ENCODE assay signal across 8 mouse cellular contexts in the genomic region with DNA sequence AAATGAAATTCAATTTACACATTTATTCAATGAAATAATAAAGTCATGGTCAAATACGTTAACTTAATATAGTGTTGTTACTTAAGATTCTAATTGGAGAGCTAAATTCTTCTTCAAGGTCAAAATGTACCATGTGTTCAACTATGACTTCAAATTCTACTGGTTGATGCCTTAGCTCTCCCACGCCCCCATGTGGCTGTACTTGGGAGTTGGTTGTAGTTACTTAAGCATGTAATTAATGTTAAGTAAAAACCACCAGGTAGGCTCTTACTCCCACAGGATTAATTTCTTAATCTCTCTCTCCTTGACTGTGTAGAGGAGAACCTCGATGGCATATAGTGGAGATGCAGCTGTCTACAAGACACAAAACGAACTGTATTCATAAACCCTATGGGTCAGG.
DNase-seq lines count a peak whose midpoint lies in the region; ATAC-seq and TF ChIP-seq lines count a peak whose summit lies in the region.
"Had no signal": no experiment of that assay in that cellular context is flagged by ENCODE, and none has a peak within 500 bp of the region (broad histone marks: within the 10 kb centered on the region; RNA-seq: fewer than 3 reads in every experiment).

No protein-coding gene starts in this region.

- H3K4me1 ChIP-seq in limb, embryonic 11.5 days (ENCODE audit: control insufficient read depth, insufficient read depth, low read length): no peaks in the 10 kb centered on the region
- no peaks in the 10 kb centered on the region for H3K4me1 ChIP-seq in limb, embryonic 10.5 days
- H3K4me1 ChIP-seq in limb, embryonic 14.5 days (ENCODE audit: control insufficient read depth, insufficient read depth, low read length): no peaks in the 10 kb centered on the region
- H3K4me1 ChIP-seq in heart, embryonic 12.5 days (replicated peaks): no peaks in the 10 kb centered on the region
- H3K4me1 ChIP-seq: lung, embryonic 15.5 days had no signal

- no peak for TF ChIP-seq POLR2A in limb, embryonic 14.5 days (IDR thresholded peaks at IDR 0.05; ENCODE audit: borderline replicate concordance, extremely low read depth, insufficient read depth, insufficient read length)

- H3K27me3 ChIP-seq in limb, embryonic 11.5 days (ENCODE audit: control insufficient read depth, insufficient read depth, low read length): no peaks in the 10 kb centered on the region
- no peaks in the 10 kb centered on the region for H3K27me3 ChIP-seq in limb, embryonic 10.5 days (ENCODE audit: low read depth, poor library complexity, severe bottlenecking)
- H3K27me3 ChIP-seq in limb, embryonic 14.5 days (ENCODE audit: control insufficient read depth, insufficient read depth, low read length): no peaks in the 10 kb centered on the region
- no peaks in the 10 kb centered on the region for H3K27me3 ChIP-seq in heart, embryonic 12.5 days (replicated peaks)
- H3K27me3 ChIP-seq: lung, embryonic 15.5 days had no signal

- H3K9me3 ChIP-seq in limb, embryonic 11.5 days (ENCODE audit: control insufficient read depth, low read length): no peaks in the 10 kb centered on the region
- no peaks in the 10 kb centered on the region for H3K9me3 ChIP-seq in limb, embryonic 10.5 days (replicated peaks)
- H3K9me3 ChIP-seq in limb, embryonic 14.5 days (ENCODE audit: control insufficient read depth, low read length): no peaks in the 10 kb centered on the region
- H3K9me3 ChIP-seq in heart, embryonic 12.5 days (replicated peaks): no peaks in the 10 kb centered on the region
- H3K9me3 ChIP-seq: lung, embryonic 15.5 days had no signal

- H3K27ac ChIP-seq in limb, embryonic 11.5 days (replicated peaks; ENCODE audit: low read depth, low read length): no peak overlapping the region
- H3K27ac ChIP-seq in limb, embryonic 10.5 days: no peak overlapping the region
- H3K27ac ChIP-seq in limb, embryonic 14.5 days (replicated peaks; ENCODE audit: low read depth, low read length): no peak overlapping the region
- H3K27ac ChIP-seq in heart, embryonic 12.5 days (ENCODE audit: poor library complexity, severe bottlenecking): no peak overlapping the region
- H3K27ac ChIP-seq: lung, embryonic 15.5 days had no signal

- no peak overlapping the region for H3K4me3 ChIP-seq in limb, embryonic 11.5 days (ENCODE audit: low read depth, low read length)
- H3K4me3 ChIP-seq in limb, embryonic 10.5 days: no peak overlapping the region
- no peak overlapping the region for H3K4me3 ChIP-seq in limb, embryonic 14.5 days (replicated peaks; ENCODE audit: low read length)
- H3K4me3 ChIP-seq in heart, embryonic 12.5 days: no peak overlapping the region
- H3K4me3 ChIP-seq: lung, embryonic 15.5 days had no signal

- ATAC-seq in limb, embryonic 11.5 days (ENCODE audit: insufficient number of reproducible peaks, low FRiP score, low TSS enrichment, low read depth): no peak
- no peak for ATAC-seq in limb, embryonic 14.5 days (ENCODE audit: low FRiP score, low read depth)
- no peak for ATAC-seq in heart, embryonic 12.5 days (ENCODE audit: insufficient number of reproducible peaks, low FRiP score)

- H3K9ac ChIP-seq in limb, embryonic 11.5 days (ENCODE audit: low read length): no peak overlapping the region
- H3K9ac ChIP-seq in limb, embryonic 14.5 days (ENCODE audit: low read depth, low read length, severe bottlenecking): no peak overlapping the region
- no peak overlapping the region for H3K9ac ChIP-seq in heart, embryonic 12.5 days
- H3K9ac ChIP-seq: lung, embryonic 15.5 days had no signal

- DNase-seq in limb, embryonic 11.5 days (ENCODE audit: low spot score): peak; percentile 26
- DNase-seq in limb, embryonic 10.5 days (ENCODE audit: low spot score): no peak
- peak; percentile 60 for DNase-seq in ZHBTc4 (ENCODE audit: low read depth, low spot score)
- peak; percentile 8 for DNase-seq in c-Kit-positive CD71-negative TER-119-negative erythroid progenitor cells, embryonic 14.5 days (ENCODE audit: low read depth)
- DNase-seq in limb, embryonic 14.5 days (ENCODE audit: low spot score): peak; percentile 5
- DNase-seq in frontal cortex, adult 2 months (ENCODE audit: extremely low spot score in 1 of 2, low spot score in 1 of 2): no peak

- WGBS in limb, embryonic 11.5 days: 57% methylated on average over 4 of the region's 4 CpGs
- WGBS in limb, embryonic 10.5 days: 52% methylated on average over 4 of the region's 4 CpGs
- 60% methylated on average over 4 of the region's 4 CpGs for WGBS in limb, embryonic 14.5 days
- 53% methylated on average over 4 of the region's 4 CpGs for WGBS in heart, embryonic 12.5 days

- H3K36me3 ChIP-seq in limb, embryonic 11.5 days (ENCODE audit: control insufficient read depth, insufficient read depth, low read length): no peaks in the 10 kb centered on the region
- no peaks in the 10 kb centered on the region for H3K36me3 ChIP-seq in limb, embryonic 10.5 days
- no peaks in the 10 kb centered on the region for H3K36me3 ChIP-seq in limb, embryonic 14.5 days (ENCODE audit: control insufficient read depth, insufficient read depth, low read length)
- no peaks in the 10 kb centered on the region for H3K36me3 ChIP-seq in heart, embryonic 12.5 days
- H3K36me3 ChIP-seq: lung, embryonic 15.5 days had no signal

- no peak overlapping the region for H3K4me2 ChIP-seq in limb, embryonic 11.5 days (ENCODE audit: low read depth, severe bottlenecking)
- H3K4me2 ChIP-seq in limb, embryonic 14.5 days (replicated peaks; ENCODE audit: low read depth, low read length, severe bottlenecking): no peak overlapping the region
- no peak overlapping the region for H3K4me2 ChIP-seq in heart, embryonic 12.5 days
- H3K4me2 ChIP-seq: lung, embryonic 15.5 days had no signal

Comparison
In these comparisons a context has a peak if more than half of its experiments do, and no peak if none do; other contexts are left out.
1. DNase-seq: peak in limb, embryonic 11.5 days (single experiment), ZHBTc4 (single experiment), c-Kit-positive CD71-negative TER-119-negative erythroid progenitor cells, embryonic 14.5 days (single experiment) and limb, embryonic 14.5 days (single experiment); none in limb, embryonic 10.5 days (single experiment) and frontal cortex, adult 2 months (0 of 2).